Mouse (Mus musculus): ENCODE data around the gene Cntn2. TPM values are rescaled to one million over a fixed set of nuclear protein-coding genes. Genes with fewer than 3 reads are reported as not detected.

Cntn2 gene
- polyA plus RNA-seq, 1 experiment from 2014 or later, result 0.19 TPM

- no peak overlapping the region for H3K27ac ChIP-seq (replicated peaks)
- no peak overlapping the region for H3K4me3 ChIP-seq
- H3K4me1 ChIP-seq, result peaks cover 21% of the 10 kb centered on the region
- H3K27me3 ChIP-seq (replicated peaks), result peaks cover 86% of the 10 kb centered on the region
- H3K4me2 ChIP-seq, result no peak overlapping the region
- H3K9ac ChIP-seq, result no peak overlapping the region
- H3K36me3 ChIP-seq, result no peaks in the 10 kb centered on the region
- no peaks in the 10 kb centered on the region for H3K9me3 ChIP-seq
- 61% methylated on average over 8 of the region's 8 CpGs for WGBS
- no peak for ATAC-seq (ENCODE audit: extremely low read depth, insufficient number of reproducible peaks, low FRiP score, low TSS enrichment)
Measured at GRCm38 (mm10) chr1:132543789-132544188, 733 bp upstream of the Cntn2 start.

GRCm38 (mm10) chr1:132541824-132542599, 1.0 kb downstream of the Cntn2 start:
- Histone ChIP-seq H3K9ac (no peak overlapping the region), H3K9me3 (no peaks in the 10 kb centered on the region), H3K4me1 (peaks cover 21% of the 10 kb centered on the region), H3K4me3 (peak overlapping the region; percentile 26; the same call in 1 of the 2 replicates), H3K27me3 (replicated peaks) (peaks cover 92% of the 10 kb centered on the region), H3K36me3 (no peaks in the 10 kb centered on the region), H3K4me2 (0 out of 2 replicates have a peak overlapping the region, but pooled peaks have one; percentile 54), H3K27ac (replicated peaks) (no peak overlapping the region)
- WGBS, result 15% methylated on average over 5 of the region's 5 CpGs
- ATAC-seq (ENCODE audit: extremely low read depth, insufficient number of reproducible peaks, low FRiP score, low TSS enrichment), result no peak

- Histone ChIP-seq H3K4me2 (peak overlapping the region; percentile 20), H3K4me3 (no peak overlapping the region), H3K36me3 (no peaks in the 10 kb centered on the region), H3K4me1 (peaks cover 21% of the 10 kb centered on the region), H3K9me3 (no peaks in the 10 kb centered on the region), H3K27me3 (replicated peaks) (peaks cover 98% of the 10 kb centered on the region), H3K27ac (replicated peaks) (no peak overlapping the region), H3K9ac (no peak overlapping the region)
- WGBS, result 7% methylated on average over 14 of the region's 14 CpGs
- no peak for ATAC-seq (ENCODE audit: extremely low read depth, insufficient number of reproducible peaks, low FRiP score, low TSS enrichment)
Measured at GRCm38 (mm10) chr1:132541171-132541823, 1.8 kb downstream of the Cntn2 start.

GRCm38 (mm10) chr1:132540701-132541100, 2.4 kb downstream of the Cntn2 start:
- peaks cover 96% of the 10 kb centered on the region for H3K27me3 ChIP-seq (replicated peaks)
- WGBS, result 36% methylated on average over 7 of the region's 7 CpGs

GRCm38 (mm10) chr1:132537736-132538135, 5.3 kb downstream of the Cntn2 start:
- Histone ChIP-seq H3K27ac (replicated peaks) (no peak overlapping the region), H3K9ac (no peak overlapping the region), H3K27me3 (replicated peaks) (peaks cover 96% of the 10 kb centered on the region), H3K4me3 (no peak overlapping the region), H3K9me3 (no peaks in the 10 kb centered on the region), H3K36me3 (no peaks in the 10 kb centered on the region), H3K4me1 (peaks cover 17% of the 10 kb centered on the region), H3K4me2 (no peak overlapping the region)
- 70% methylated on average over 5 of the region's 5 CpGs for WGBS
- ATAC-seq (ENCODE audit: extremely low read depth, insufficient number of reproducible peaks, low FRiP score, low TSS enrichment), result no peak

More at GRCm38 (mm10) chr1:132540701-132541100, 2.4 kb downstream of the Cntn2 start:
- Histone ChIP-seq H3K9me3 (no peaks in the 10 kb centered on the region), H3K9ac (no peak overlapping the region), H3K4me3 (no peak overlapping the region), H3K36me3 (no peaks in the 10 kb centered on the region), H3K4me1 (peaks cover 21% of the 10 kb centered on the region), H3K4me2 (peak overlapping the region; percentile 20; the same call in 1 of the 2 replicates), H3K27ac (replicated peaks) (no peak overlapping the region)
- no peak for ATAC-seq (ENCODE audit: extremely low read depth, insufficient number of reproducible peaks, low FRiP score, low TSS enrichment)

- 58% methylated on average over 3 of the region's 3 CpGs for whole genome bisulfite sequencing
- ATAC-seq (ENCODE audit: extremely low read depth, insufficient number of reproducible peaks, low FRiP score, low TSS enrichment), result no peak
- peaks cover 95% of the 10 kb centered on the region for H3K27me3 ChIP-seq (replicated peaks)
- peaks cover 10% of the 10 kb centered on the region for H3K4me1 ChIP-seq
- H3K36me3 ChIP-seq, result no peaks in the 10 kb centered on the region
- H3K4me2 ChIP-seq, result no peak overlapping the region
- H3K27ac ChIP-seq (replicated peaks), result no peak overlapping the region
- H3K4me3 ChIP-seq, result no peak overlapping the region
- H3K9ac ChIP-seq, result no peak overlapping the region
- no peaks in the 10 kb centered on the region for H3K9me3 ChIP-seq
Measured at GRCm38 (mm10) chr1:132536416-132536815, 6.6 kb downstream of the Cntn2 start.

GRCm38 (mm10) chr1:132535541-132535940, 7.5 kb downstream of the Cntn2 start:
- Histone ChIP-seq H3K36me3 (no peaks in the 10 kb centered on the region), H3K27ac (replicated peaks) (no peak overlapping the region), H3K9ac (no peak overlapping the region), H3K4me2 (no peak overlapping the region), H3K9me3 (no peaks in the 10 kb centered on the region), H3K4me1 (peaks cover 6% of the 10 kb centered on the region), H3K4me3 (no peak overlapping the region), H3K27me3 (replicated peaks) (peaks cover 91% of the 10 kb centered on the region)
- 84% methylated on average over 4 of the region's 4 CpGs for WGBS
- no peak for ATAC-seq (ENCODE audit: extremely low read depth, insufficient number of reproducible peaks, low FRiP score, low TSS enrichment)

- no peak for ATAC-seq (ENCODE audit: extremely low read depth, insufficient number of reproducible peaks, low FRiP score, low TSS enrichment)
- no peak overlapping the region for H3K27ac ChIP-seq (replicated peaks)
- H3K36me3 ChIP-seq, result no peaks in the 10 kb centered on the region
- H3K4me1 ChIP-seq, result peaks cover 6% of the 10 kb centered on the region; the same call in 1 of the 2 replicates
- no peaks in the 10 kb centered on the region for H3K9me3 ChIP-seq
- H3K4me2 ChIP-seq, result no peak overlapping the region
- 5% methylated on average over 8 of the region's 8 CpGs for WGBS
- no peak overlapping the region for H3K4me3 ChIP-seq
- no peak overlapping the region for H3K9ac ChIP-seq
- H3K27me3 ChIP-seq (replicated peaks), result peaks cover 85% of the 10 kb centered on the region
Measured at GRCm38 (mm10) chr1:132533840-132534239, 9.2 kb downstream of the Cntn2 start.

- Histone ChIP-seq H3K27ac (replicated peaks) (no peak overlapping the region), H3K27me3 (replicated peaks) (peaks cover 85% of the 10 kb centered on the region), H3K9ac (no peak overlapping the region), H3K9me3 (no peaks in the 10 kb centered on the region), H3K4me1 (peaks cover 6% of the 10 kb centered on the region; the same call in 1 of the 2 replicates), H3K4me3 (no peak overlapping the region), H3K36me3 (no peaks in the 10 kb centered on the region), H3K4me2 (no peak overlapping the region)
- WGBS, result 48% methylated on average over 9 of the region's 9 CpGs
- no peak for ATAC-seq (ENCODE audit: extremely low read depth, insufficient number of reproducible peaks, low FRiP score, low TSS enrichment)
Measured at GRCm38 (mm10) chr1:132532521-132532920, 10.5 kb downstream of the Cntn2 start.

- ATAC-seq (ENCODE audit: extremely low read depth, insufficient number of reproducible peaks, low FRiP score, low TSS enrichment), result no peak
- H3K27me3 ChIP-seq (replicated peaks), result peaks cover 82% of the 10 kb centered on the region
- no peaks in the 10 kb centered on the region for H3K9me3 ChIP-seq
- H3K4me1 ChIP-seq, result peaks cover 6% of the 10 kb centered on the region; the same call in 1 of the 2 replicates
- no peak overlapping the region for H3K27ac ChIP-seq (replicated peaks)
- 8% methylated on average over 5 of the region's 5 CpGs for WGBS
- no peak overlapping the region for H3K4me3 ChIP-seq
- no peaks in the 10 kb centered on the region for H3K36me3 ChIP-seq
- no peak overlapping the region for H3K9ac ChIP-seq
- H3K4me2 ChIP-seq, result no peak overlapping the region
Measured at GRCm38 (mm10) chr1:132530631-132531191, 12.3 kb downstream of the Cntn2 start.

- Histone ChIP-seq H3K4me1 (peaks cover 6% of the 10 kb centered on the region; the same call in 1 of the 2 replicates), H3K9ac (no peak overlapping the region), H3K36me3 (no peaks in the 10 kb centered on the region), H3K27ac (replicated peaks) (no peak overlapping the region), H3K27me3 (replicated peaks) (peaks cover 75% of the 10 kb centered on the region), H3K4me2 (no peak overlapping the region), H3K9me3 (no peaks in the 10 kb centered on the region), H3K4me3 (no peak overlapping the region)
- no peak for ATAC-seq (ENCODE audit: extremely low read depth, insufficient number of reproducible peaks, low FRiP score, low TSS enrichment)
- 70% methylated on average over 19 of the region's 19 CpGs for WGBS
Measured at GRCm38 (mm10) chr1:132528647-132529334, 14.3 kb downstream of the Cntn2 start.

Data from heart, embryonic 13.5 days (tissue).